Mouse (Mus musculus) olfactory bulb, adult 2 months (tissue): ENCODE measurements around the gene Slc39a9.

Experiments
- CTCF ChIP-seq: fragments of 200-500 bp; IDR thresholded peaks from 2 replicates; pipeline ENCODE4 v1.5.1; 2012; ENCODE audit warnings: low read depth, mild to moderate bottlenecking, low read length, moderate library complexity; ENCODE audit not compliant: insufficient read depth
- POLR2A ChIP-seq: fragments of 200-500 bp; IDR thresholded peaks from 2 replicates; pipeline ENCODE4 v1.6.1; 2012; ENCODE audit warnings: mild to moderate bottlenecking, low read depth, low read length, moderate library complexity; ENCODE audit not compliant: insufficient read depth

- no peak for TF ChIP-seq POLR2A
- no peak for TF ChIP-seq CTCF
These were observed 40.1 kb upstream of the Slc39a9 start for GRCm38 (mm10) chr12:80603566-80603965.
